Mouse (Mus musculus): ENCODE data around the gene 9930021J03Rik.

- TF ChIP-seq POLR2A (IDR thresholded peaks at IDR 0.05; ENCODE audit: low read depth, low read length): no peak
- TF ChIP-seq CTCF (IDR thresholded peaks at IDR 0.05; ENCODE audit: extremely low read depth, insufficient read depth, insufficient read length, insufficient replicate concordance): no peak
Measured at GRCm38 (mm10) chr19:29708003-29708402, 97.8 kb downstream of the 9930021J03Rik start.

All from spleen, adult 2 months (tissue).